Mouse (Mus musculus) small intestine, adult 2 months (tissue): ENCODE measurements around the gene Snrpn. TPM values are rescaled to one million over a fixed set of nuclear protein-coding genes. Genes with fewer than 3 reads are reported as not detected.

Experiments used
- H3K27ac ChIP-seq: fragments of 200-500 bp; 2 replicates; pipeline ENCODE4 v1.5.1; 2012; ENCODE audit warnings: low read depth, low read length, control low read depth, inconsistent platforms; ENCODE audit not compliant: insufficient read depth
- H3K27me3 ChIP-seq: fragments of 200-500 bp; 2 replicates; pipeline ENCODE4 v1.6.1; 2012; ENCODE audit warnings: mild to moderate bottlenecking, moderate library complexity, low read length, inconsistent platforms; ENCODE audit not compliant: control insufficient read depth, insufficient read depth
- H3K36me3 ChIP-seq: fragments of 200-500 bp; 2 replicates; pipeline ENCODE4 v1.6.1; 2012; ENCODE audit warnings: mild to moderate bottlenecking, low read length, control low read depth, inconsistent platforms; ENCODE audit not compliant: control insufficient read depth, insufficient read depth
- H3K4me1 ChIP-seq: fragments of 200-500 bp; 2 replicates; pipeline ENCODE4 v1.6.1; 2012; ENCODE audit warnings: low read length, inconsistent platforms, mixed read lengths; ENCODE audit not compliant: control insufficient read depth, insufficient read depth, insufficient read length
- H3K4me3 ChIP-seq: fragments of 200-500 bp; 2 replicates; pipeline ENCODE4 v1.5.1; 2012; ENCODE audit warnings: low read depth, mild to moderate bottlenecking, control low read depth, inconsistent platforms, low read length, moderate library complexity
- CTCF ChIP-seq: fragments of 200-500 bp; IDR thresholded peaks from 2 replicates; pipeline ENCODE4 v1.5.1; 2012; ENCODE audit warnings: low read depth, mild to moderate bottlenecking, control low read depth, inconsistent platforms, low read length, moderate library complexity, mixed read lengths; ENCODE audit not compliant: insufficient replicate concordance, insufficient read length; ENCODE audit errors: extremely low read depth
- POLR2A ChIP-seq: fragments of 200-500 bp; IDR thresholded peaks from 2 replicates; pipeline ENCODE4 v1.6.1; 2012; ENCODE audit warnings: low read depth, mild to moderate bottlenecking, control low read depth, inconsistent platforms, low read length, moderate library complexity
- WGBS: fragments of 180-500 bp; shearing (Covaris S2); methylation state at CpG from one replicate; pipeline ENCODE4 v1.1.7; 2018; 5-methylcytosine and 5-hydroxymethylcytosine counted together
- polyA plus RNA-seq: library from polyadenylated mRNA; depleted of rRNA; stranded (reverse); fragments of >200 nt; gene quantifications from 2 replicates; pipeline ENCODE4 v1.2.3, GENCODE M21; 2012

Snrpn gene
- polyA plus RNA-seq, 1 experiment = 35.1 TPM

- 74% methylated on average over 2 of the region's 2 CpGs for WGBS
- H3K36me3 ChIP-seq = no peaks in the 10 kb centered on the region
- no peak for TF ChIP-seq CTCF
- no peak overlapping the region for H3K27ac ChIP-seq
- no peak overlapping the region for H3K4me3 ChIP-seq
- H3K4me1 ChIP-seq = no peaks in the 10 kb centered on the region
- no peaks in the 10 kb centered on the region for H3K27me3 ChIP-seq
Observed at GRCm38 (mm10) chr7:60076301-60076700, 63.7 kb downstream of the Snrpn start.

- H3K27me3 ChIP-seq = no peaks in the 10 kb centered on the region
- WGBS = 69% methylated on average over 6 of the region's 6 CpGs
- H3K4me1 ChIP-seq = no peaks in the 10 kb centered on the region
- TF ChIP-seq POLR2A (no peak), CTCF (no peak)
- no peak overlapping the region for H3K27ac ChIP-seq
- no peak overlapping the region for H3K4me3 ChIP-seq
- H3K36me3 ChIP-seq = no peaks in the 10 kb centered on the region
Observed at GRCm38 (mm10) chr7:60047481-60048201, 92.4 kb downstream of the Snrpn start.

DNA sequence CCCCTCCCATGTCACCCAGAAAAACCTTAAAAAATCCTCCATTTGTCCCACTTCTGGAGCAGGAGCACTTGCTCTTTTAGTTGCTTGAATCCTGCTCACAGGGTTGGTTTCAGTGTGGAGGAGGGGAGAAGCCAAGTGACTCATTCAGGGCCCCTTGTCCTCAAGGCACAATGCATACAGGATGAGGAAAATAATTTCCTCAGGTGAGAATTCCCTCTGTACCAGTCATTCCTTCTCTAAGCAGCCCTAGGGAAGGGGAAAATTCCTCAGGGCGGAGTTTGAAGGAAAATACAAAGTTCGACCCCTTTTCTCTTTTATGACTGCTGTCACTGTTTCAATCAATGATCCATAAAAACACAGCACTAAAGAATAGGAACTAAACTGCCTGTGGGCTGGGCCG is 126.8 kb downstream of the Snrpn start:
- 50% methylated on average over 3 of the region's 3 CpGs for WGBS
- H3K4me1 ChIP-seq = no peaks in the 10 kb centered on the region
- no peaks in the 10 kb centered on the region for H3K27me3 ChIP-seq
- no peaks in the 10 kb centered on the region for H3K36me3 ChIP-seq
- no peak overlapping the region for H3K4me3 ChIP-seq
- no peak overlapping the region for H3K27ac ChIP-seq
- TF ChIP-seq CTCF (no peak), POLR2A (no peak)

- Histone ChIP-seq H3K27me3 (no peaks in the 10 kb centered on the region), H3K36me3 (no peaks in the 10 kb centered on the region), H3K4me1 (no peaks in the 10 kb centered on the region), H3K27ac (no peak overlapping the region), H3K4me3 (no peak overlapping the region)
- WGBS = 37% methylated on average over 3 of the region's 3 CpGs
- TF ChIP-seq POLR2A (no peak), CTCF (no peak)
Observed at GRCm38 (mm10) chr7:60007727-60008360, 132.2 kb downstream of the Snrpn start.

DNA sequence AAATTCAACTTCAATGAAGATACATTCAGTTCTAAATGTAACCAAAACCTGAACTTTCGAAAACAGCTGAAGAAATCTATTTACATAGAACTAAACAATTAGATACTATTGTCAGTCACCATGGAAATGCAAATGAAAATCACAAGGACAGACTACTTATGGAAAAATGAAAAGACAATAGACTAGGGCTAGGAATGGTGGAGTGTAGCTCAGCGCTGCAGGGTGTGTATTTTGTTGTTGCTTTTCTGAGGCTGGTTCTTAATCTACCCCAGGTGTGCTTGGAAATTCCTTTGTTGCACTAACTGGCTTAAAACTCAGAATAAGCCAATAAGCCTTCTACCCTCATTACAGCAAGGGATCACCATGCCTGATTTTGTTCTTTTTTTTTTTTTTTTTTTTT is 133.8 kb downstream of the Snrpn start:
- Histone ChIP-seq H3K36me3 (no peaks in the 10 kb centered on the region), H3K27me3 (no peaks in the 10 kb centered on the region), H3K27ac (no peak overlapping the region), H3K4me3 (no peak overlapping the region), H3K4me1 (no peaks in the 10 kb centered on the region)
- WGBS = 68% methylated on average over 2 of the region's 2 CpGs
- no peak for TF ChIP-seq CTCF
- no peak for TF ChIP-seq POLR2A

DNA sequence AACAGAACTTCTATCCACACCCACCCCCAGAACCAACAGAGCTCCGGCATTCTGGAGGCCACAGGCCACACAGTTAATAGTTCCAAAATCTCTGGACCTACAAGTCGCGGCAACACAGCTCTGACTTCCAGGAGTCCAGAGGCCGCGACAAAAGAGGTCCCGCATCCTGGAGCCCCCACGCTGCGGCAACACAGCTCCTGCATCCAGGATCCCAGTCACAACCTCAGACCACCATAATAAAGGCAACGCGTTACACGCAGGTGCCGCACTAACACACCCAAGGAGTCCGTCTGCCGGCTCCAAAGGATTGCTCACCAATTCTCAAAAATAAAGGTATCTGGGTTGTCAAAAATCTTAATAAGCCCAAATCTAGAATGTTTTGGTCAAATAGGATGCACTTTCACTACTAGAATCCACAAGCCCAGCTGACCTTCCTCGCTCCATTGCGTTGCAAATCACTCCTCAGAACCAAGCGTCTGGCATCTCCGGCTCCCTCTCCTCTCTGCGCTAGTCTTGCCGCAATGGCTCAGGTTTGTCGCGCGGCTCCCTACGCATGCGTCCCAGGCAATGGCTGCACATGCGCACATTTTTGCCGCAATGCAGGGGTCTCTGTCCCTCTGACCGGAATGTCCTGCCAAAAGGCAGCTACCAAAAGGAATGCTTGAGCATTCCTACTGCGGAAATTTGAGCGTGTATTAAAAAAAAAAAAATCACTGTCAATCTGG is 135.3 kb downstream of the Snrpn start, which contains the start of the genes Snurf and Gm38393:
Gene Snurf, minus strand, starts transcription at position 444 of the 725 bp plus-strand sequence.
Gene Gm38393, minus strand, starts transcription at position 459 of the 725 bp plus-strand sequence.
- peak within 1 kb of the TSS; percentile 49 for H3K27ac ChIP-seq
- 52% methylated on average over 30 of the region's 30 CpGs for WGBS

More for the DNA sequence above, 135.3 kb downstream of the Snrpn start, which contains the start of the genes Snurf and Gm38393:
- Histone ChIP-seq H3K36me3 (no peaks in the 10 kb centered on the region), H3K4me1 (no peaks in the 10 kb centered on the region), H3K27me3 (no peaks in the 10 kb centered on the region), H3K4me3 (peak within 1 kb of the TSS; percentile 93)
- no peak; the same call in 1 of the 2 replicates for TF ChIP-seq POLR2A
- no peak for TF ChIP-seq CTCF
